Mouse (Mus musculus): ENCODE data around the gene Ermap. TPM values are rescaled to one million over a fixed set of nuclear protein-coding genes. Genes with fewer than 3 reads are reported as not detected.

Gene Ermap
- polyA plus RNA-seq, 1 experiment from 2014 or later = 2.2 TPM

- Histone ChIP-seq H3K4me1 (ENCODE audit: control insufficient read depth, insufficient read depth, low read length) (no peaks in the 10 kb centered on the region), H3K9me3 (ENCODE audit: control insufficient read depth, low read length) (no peaks in the 10 kb centered on the region), H3K27ac (replicated peaks; ENCODE audit: low read depth, low read length) (no peak overlapping the region), H3K4me3 (ENCODE audit: low read depth, low read length) (no peak overlapping the region), H3K4me2 (ENCODE audit: low read depth, low read length) (no peak overlapping the region), H3K9ac (ENCODE audit: low read depth, low read length) (no peak overlapping the region), H3K27me3 (replicated peaks; ENCODE audit: control insufficient read depth, insufficient read depth, low read length) (no peaks in the 10 kb centered on the region), H3K36me3 (ENCODE audit: control insufficient read depth, insufficient read depth, low read length) (peaks cover 51% of the 10 kb centered on the region)
- ATAC-seq (ENCODE audit: low read depth) (no peak), DNase-seq (ENCODE audit: low spot score) (no peak)
- 96% methylated on average over 3 of the region's 3 CpGs for WGBS
These were observed 34.7 kb upstream of the Ermap start for GRCm38 (mm10) chr4:119224534-119224933.

- Histone ChIP-seq H3K27me3 (replicated peaks; ENCODE audit: control insufficient read depth, insufficient read depth, low read length) (no peaks in the 10 kb centered on the region), H3K27ac (replicated peaks; ENCODE audit: low read depth, low read length) (no peak overlapping the region), H3K4me1 (ENCODE audit: control insufficient read depth, insufficient read depth, low read length) (no peaks in the 10 kb centered on the region), H3K9ac (ENCODE audit: low read depth, low read length) (no peak overlapping the region; the same call in 1 of the 2 replicates), H3K9me3 (ENCODE audit: control insufficient read depth, low read length) (no peaks in the 10 kb centered on the region), H3K4me3 (ENCODE audit: low read depth, low read length) (no peak overlapping the region), H3K36me3 (ENCODE audit: control insufficient read depth, insufficient read depth, low read length) (peaks cover 51% of the 10 kb centered on the region), H3K4me2 (ENCODE audit: low read depth, low read length) (no peak overlapping the region)
- WGBS = 88% methylated on average over 1 of the region's 1 CpGs
- DNase-seq (ENCODE audit: low spot score) = peak; percentile 32
- ATAC-seq (ENCODE audit: low read depth) = no peak
These were observed 33.9 kb upstream of the Ermap start for GRCm38 (mm10) chr4:119223696-119224095.

- ATAC-seq (ENCODE audit: low read depth) (0 out of 2 replicates have a peak, but pooled peaks have one; percentile 13), DNase-seq (ENCODE audit: low spot score) (no peak)
- WGBS = 13% methylated on average over 11 of the region's 11 CpGs
- Histone ChIP-seq H3K4me2 (ENCODE audit: low read depth, low read length) (no peak within 1 kb of the TSS), H3K4me3 (ENCODE audit: low read depth, low read length) (no peak within 1 kb of the TSS), H3K4me1 (ENCODE audit: control insufficient read depth, insufficient read depth, low read length) (no peaks in the 10 kb centered on the region), H3K36me3 (ENCODE audit: control insufficient read depth, insufficient read depth, low read length) (no peaks in the 10 kb centered on the region), H3K9me3 (ENCODE audit: control insufficient read depth, low read length) (no peaks in the 10 kb centered on the region), H3K9ac (ENCODE audit: low read depth, low read length) (no peak within 1 kb of the TSS), H3K27ac (replicated peaks; ENCODE audit: low read depth, low read length) (no peak within 1 kb of the TSS), H3K27me3 (replicated peaks; ENCODE audit: control insufficient read depth, insufficient read depth, low read length) (no peaks in the 10 kb centered on the region)
These were observed 28.4 kb upstream of the Ermap start, which contains the start of gene Tmem269 for GRCm38 (mm10) chr4:119218169-119218568. Gene Tmem269, minus strand, starts transcription at chr4:119218217.

- DNase-seq (ENCODE audit: low spot score) (no peak), ATAC-seq (ENCODE audit: low read depth) (0 out of 2 replicates have a peak, but pooled peaks have one; percentile 41)
- H3K9me3 ChIP-seq (ENCODE audit: control insufficient read depth, low read length) = no peaks in the 10 kb centered on the region
- H3K4me3 ChIP-seq (ENCODE audit: low read depth, low read length) = no peak overlapping the region
- H3K4me2 ChIP-seq (ENCODE audit: low read depth, low read length) = no peak overlapping the region
- no peaks in the 10 kb centered on the region for H3K27me3 ChIP-seq (replicated peaks; ENCODE audit: control insufficient read depth, insufficient read depth, low read length)
- no peaks in the 10 kb centered on the region for H3K4me1 ChIP-seq (ENCODE audit: control insufficient read depth, insufficient read depth, low read length)
- no peak overlapping the region for H3K9ac ChIP-seq (ENCODE audit: low read depth, low read length)
- no peaks in the 10 kb centered on the region for H3K36me3 ChIP-seq (ENCODE audit: control insufficient read depth, insufficient read depth, low read length)
- no peak overlapping the region for H3K27ac ChIP-seq (replicated peaks; ENCODE audit: low read depth, low read length)
- 74% methylated on average over 8 of the region's 8 CpGs for WGBS
These were observed 26.9 kb upstream of the Ermap start for GRCm38 (mm10) chr4:119216667-119217066.

GRCm38 (mm10) chr4:119204672-119205071 lies 14.9 kb upstream of the Ermap start:
- WGBS = 16% methylated on average over 8 of the region's 8 CpGs
- peak; percentile 90 for DNase-seq (ENCODE audit: low spot score)
- peak; percentile 72 for ATAC-seq (ENCODE audit: low read depth)
- Histone ChIP-seq H3K27ac (replicated peaks; ENCODE audit: low read depth, low read length) (no peak overlapping the region), H3K9me3 (ENCODE audit: control insufficient read depth, low read length) (no peaks in the 10 kb centered on the region), H3K36me3 (ENCODE audit: control insufficient read depth, insufficient read depth, low read length) (peaks cover 19% of the 10 kb centered on the region), H3K4me1 (ENCODE audit: control insufficient read depth, insufficient read depth, low read length) (no peaks in the 10 kb centered on the region), H3K4me3 (ENCODE audit: low read depth, low read length) (no peak overlapping the region), H3K9ac (ENCODE audit: low read depth, low read length) (no peak overlapping the region), H3K27me3 (replicated peaks; ENCODE audit: control insufficient read depth, insufficient read depth, low read length) (no peaks in the 10 kb centered on the region), H3K4me2 (ENCODE audit: low read depth, low read length) (no peak overlapping the region)

- no peaks in the 10 kb centered on the region for H3K27me3 ChIP-seq (replicated peaks; ENCODE audit: control insufficient read depth, insufficient read depth, low read length)
- H3K9ac ChIP-seq (ENCODE audit: low read depth, low read length) = no peak overlapping the region
- 77% methylated on average over 6 of the region's 6 CpGs for WGBS
- no peak overlapping the region for H3K27ac ChIP-seq (replicated peaks; ENCODE audit: low read depth, low read length)
- H3K36me3 ChIP-seq (ENCODE audit: control insufficient read depth, insufficient read depth, low read length) = peaks cover 42% of the 10 kb centered on the region
- no peak overlapping the region for H3K4me3 ChIP-seq (ENCODE audit: low read depth, low read length)
- H3K4me2 ChIP-seq (ENCODE audit: low read depth, low read length) = no peak overlapping the region
- no peak for ATAC-seq (ENCODE audit: low read depth)
- peak; percentile 67 for DNase-seq (ENCODE audit: low spot score)
- no peaks in the 10 kb centered on the region for H3K9me3 ChIP-seq (ENCODE audit: control insufficient read depth, low read length)
- peaks cover 6% of the 10 kb centered on the region for H3K4me1 ChIP-seq (ENCODE audit: control insufficient read depth, insufficient read depth, low read length)
These were observed 8.3 kb upstream of the Ermap start for GRCm38 (mm10) chr4:119198105-119198504.

GRCm38 (mm10) chr4:119195582-119196320 lies 5.9 kb upstream of the Ermap start:
- H3K9ac ChIP-seq (ENCODE audit: low read depth, low read length) = peak overlapping the region; percentile 85
- H3K4me2 ChIP-seq (ENCODE audit: low read depth, low read length) = peak overlapping the region; percentile 78
- DNase-seq (ENCODE audit: low spot score) (no peak), ATAC-seq (ENCODE audit: low read depth) (no peak)
- H3K4me3 ChIP-seq (ENCODE audit: low read depth, low read length) = peak overlapping the region; percentile 82
- H3K36me3 ChIP-seq (ENCODE audit: control insufficient read depth, insufficient read depth, low read length) = peaks cover 30% of the 10 kb centered on the region
- no peaks in the 10 kb centered on the region for H3K9me3 ChIP-seq (ENCODE audit: control insufficient read depth, low read length)
- 5% methylated on average over 18 of the region's 18 CpGs for WGBS
- H3K4me1 ChIP-seq (ENCODE audit: control insufficient read depth, insufficient read depth, low read length) = peaks cover 6% of the 10 kb centered on the region
- no peaks in the 10 kb centered on the region for H3K27me3 ChIP-seq (replicated peaks; ENCODE audit: control insufficient read depth, insufficient read depth, low read length)
- H3K27ac ChIP-seq (replicated peaks; ENCODE audit: low read depth, low read length) = peak overlapping the region; percentile 89

- peaks cover 26% of the 10 kb centered on the region; the same call in 1 of the 2 replicates for H3K36me3 ChIP-seq (ENCODE audit: control insufficient read depth, insufficient read depth, low read length)
- H3K9ac ChIP-seq (ENCODE audit: low read depth, low read length) = peak within 1 kb of the TSS; percentile 85
These were observed 5.2 kb upstream of the Ermap start, which contains the start of gene Svbp for GRCm38 (mm10) chr4:119194909-119195581. Gene Svbp, plus strand, starts transcription at chr4:119195306.

More at GRCm38 (mm10) chr4:119194909-119195581, 5.2 kb upstream of the Ermap start, which contains the start of gene Svbp:
- peak within 1 kb of the TSS; percentile 82 for H3K4me3 ChIP-seq (ENCODE audit: low read depth, low read length)
- 0% methylated on average over 27 of the region's 47 CpGs for WGBS
- ATAC-seq (ENCODE audit: low read depth) (peak; percentile 92), DNase-seq (ENCODE audit: low spot score) (peak; percentile 95)
- H3K4me1 ChIP-seq (ENCODE audit: control insufficient read depth, insufficient read depth, low read length) = peaks cover 6% of the 10 kb centered on the region
- no peaks in the 10 kb centered on the region for H3K9me3 ChIP-seq (ENCODE audit: control insufficient read depth, low read length)
- peak within 1 kb of the TSS; percentile 78 for H3K4me2 ChIP-seq (ENCODE audit: low read depth, low read length)
- H3K27me3 ChIP-seq (replicated peaks; ENCODE audit: control insufficient read depth, insufficient read depth, low read length) = no peaks in the 10 kb centered on the region
- H3K27ac ChIP-seq (replicated peaks; ENCODE audit: low read depth, low read length) = peak within 1 kb of the TSS; percentile 89

Measured in embryonic facial prominence, embryonic 14.5 days (tissue).